Mouse (Mus musculus) retina, postnatal 7 days (tissue): ENCODE measurements at regions not wholly inside any gene's neighbourhood (a gene's known extent, or its start where the extent isn't known, plus 50 kb on each side); places are given as distances from the start of the nearest gene placed in this dataset.
A peak's percentile ranks its signal among the peaks of the same experiment; 100 is the strongest.
"Not testable (repeated sequence)": the region's sequence is repeated elsewhere in the genome, so short reads cannot be mapped to it uniquely, and the experiment has no call there.

Source experiments
- DNase-seq: peaks from one replicate; pipeline ENCODE4 v3.0.0-alpha.2; 2012; ENCODE audit warnings: low read depth, low spot score

GRCm38 (mm10) chr13:107831997-107832396, 212.2 kb upstream of the Smim15 start:
- no peak for DNase-seq

GRCm38 (mm10) chr13:107831221-107831681, 213.0 kb upstream of the Smim15 start:
- peak; percentile 70 for DNase-seq

GRCm38 (mm10) chr13:107830281-107830680, 214.0 kb upstream of the Smim15 start:
- no peak for DNase-seq

GRCm38 (mm10) chr13:107829861-107830260, 214.4 kb upstream of the Smim15 start:
- no peak for DNase-seq

GRCm38 (mm10) chr13:107825636-107826035, 218.6 kb upstream of the Smim15 start:
- DNase-seq = no peak

GRCm38 (mm10) chr13:107823342-107823741, 220.9 kb upstream of the Smim15 start:
- no peak for DNase-seq

GRCm38 (mm10) chr13:107822198-107822597, 222.0 kb upstream of the Smim15 start:
- DNase-seq = no peak

- DNase-seq = no peak
Measured at GRCm38 (mm10) chr13:107813562-107814161, 230.6 kb upstream of the Smim15 start.

GRCm38 (mm10) chr13:107812014-107812413, 232.2 kb upstream of the Smim15 start:
- no peak for DNase-seq

GRCm38 (mm10) chr13:107810802-107811192, 233.4 kb upstream of the Smim15 start:
- DNase-seq = no peak

- no peak for DNase-seq
Measured at GRCm38 (mm10) chr13:107810060-107810801, 234.0 kb upstream of the Smim15 start.

GRCm38 (mm10) chr13:107808961-107809360, 235.3 kb upstream of the Smim15 start:
- DNase-seq = no peak

GRCm38 (mm10) chr13:107804418-107804817, 239.8 kb upstream of the Smim15 start:
- DNase-seq = no peak

- no peak for DNase-seq
Measured at GRCm38 (mm10) chr13:107799199-107799945, 244.9 kb upstream of the Smim15 start.

- DNase-seq = no peak
Measured at GRCm38 (mm10) chr13:107798144-107798543, 246.1 kb upstream of the Smim15 start.

GRCm38 (mm10) chr13:107795516-107795915, 248.7 kb upstream of the Smim15 start:
- DNase-seq = no peak

GRCm38 (mm10) chr13:107791770-107792169, 252.5 kb upstream of the Smim15 start:
- no peak for DNase-seq

- DNase-seq = no peak
Measured at GRCm38 (mm10) chr13:107784971-107785370, 259.3 kb upstream of the Smim15 start.

- DNase-seq = no peak
Measured at GRCm38 (mm10) chr13:107781741-107782140, 262.5 kb upstream of the Smim15 start.

GRCm38 (mm10) chr13:107781221-107781620, 263.0 kb upstream of the Smim15 start:
- no peak for DNase-seq

- DNase-seq = no peak
Measured at GRCm38 (mm10) chr13:107779591-107779990, 264.7 kb upstream of the Smim15 start.

- DNase-seq = not testable (repeated sequence)
Measured at GRCm38 (mm10) chr13:107774499-107774898, 269.7 kb upstream of the Smim15 start.

- DNase-seq = no peak
Measured at GRCm38 (mm10) chr13:107767262-107767624, 277.0 kb upstream of the Smim15 start.
